Mouse (Mus musculus) limb, embryonic 10.5 days (tissue): Measurements from ENCODE around the gene Ank2. TPM values are rescaled to one million over a fixed set of nuclear protein-coding genes. Genes with fewer than 3 reads are reported as not detected.

Experiments
- DNase-seq: peaks from one replicate; pipeline ENCODE4 v3.0.0-alpha.2; 2017; ENCODE audit warnings: low spot score
- H3K27ac ChIP-seq: fragments of 300-500 bp; sonication (generic); 2 replicates; pipeline ENCODE4 v1.5.1; 2016; ENCODE audit warnings: mild to moderate bottlenecking
- H3K27me3 ChIP-seq: fragments of 300-500 bp; sonication (generic); 2 replicates; pipeline ENCODE4 v1.6.1; 2016; ENCODE audit warnings: low read depth, mild to moderate bottlenecking; ENCODE audit not compliant: poor library complexity, severe bottlenecking
- H3K36me3 ChIP-seq: fragments of 300-500 bp; sonication (generic); 2 replicates; pipeline ENCODE4 v1.6.1; 2016; ENCODE audit warnings: mild to moderate bottlenecking, moderate library complexity
- H3K4me1 ChIP-seq: fragments of 300-500 bp; sonication (generic); 2 replicates; pipeline ENCODE4 v1.6.1; 2016
- H3K4me3 ChIP-seq: fragments of 300-500 bp; sonication (generic); 2 replicates; pipeline ENCODE4 v1.5.1; 2016; ENCODE audit warnings: mild to moderate bottlenecking, moderate library complexity
- H3K9me3 ChIP-seq: fragments of 300-500 bp; sonication (generic); replicated peaks from 2 replicates; pipeline ENCODE4 v1.6.1; 2016; ENCODE audit warnings: mild to moderate bottlenecking
- WGBS: fragments of 180-500 bp; shearing (Covaris S2); methylation state at CpG from one replicate; pipeline ENCODE4 v1.1.7; 2016; 5-methylcytosine and 5-hydroxymethylcytosine counted together
- polyA plus RNA-seq: library from polyadenylated mRNA; unstranded; fragments of >200 nt; fragmentation: Nextera tagmentation; extraction: Ambion mirVana; gene quantifications from 2 replicates; pipeline ENCODE4 v1.2.1, GENCODE M21; 2016

The Ank2 gene
- polyA plus RNA-seq, 1 experiment from 2014 or later: 15.3 TPM

DNA sequence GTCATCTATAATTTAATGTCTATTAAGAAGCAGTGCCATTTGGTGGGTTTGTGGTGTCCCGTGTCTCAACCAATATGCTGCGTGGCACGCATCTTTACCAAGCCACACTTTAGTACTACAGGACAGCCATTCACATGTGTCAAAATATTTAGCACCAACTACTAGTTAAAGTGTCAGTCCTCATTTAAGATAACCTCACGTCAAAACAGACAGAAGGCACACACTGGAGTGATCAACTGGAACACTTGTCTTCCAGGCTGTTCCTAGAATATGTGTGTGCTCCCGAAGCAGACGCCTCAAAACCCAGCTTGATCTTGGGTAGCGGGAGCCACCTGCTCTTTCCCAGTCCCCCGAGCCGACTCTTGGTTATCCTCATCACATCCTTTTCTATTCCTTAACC, 101.4 kb downstream of the Ank2 start:
- Histone ChIP-seq H3K4me3 (no peak overlapping the region), H3K4me1 (no peaks in the 10 kb centered on the region), H3K9me3 (no peaks in the 10 kb centered on the region), H3K36me3 (no peaks in the 10 kb centered on the region), H3K27me3 (no peaks in the 10 kb centered on the region), H3K27ac (no peak overlapping the region)
- no peak for DNase-seq
- WGBS: 94% methylated on average over 9 of the region's 9 CpGs

DNA sequence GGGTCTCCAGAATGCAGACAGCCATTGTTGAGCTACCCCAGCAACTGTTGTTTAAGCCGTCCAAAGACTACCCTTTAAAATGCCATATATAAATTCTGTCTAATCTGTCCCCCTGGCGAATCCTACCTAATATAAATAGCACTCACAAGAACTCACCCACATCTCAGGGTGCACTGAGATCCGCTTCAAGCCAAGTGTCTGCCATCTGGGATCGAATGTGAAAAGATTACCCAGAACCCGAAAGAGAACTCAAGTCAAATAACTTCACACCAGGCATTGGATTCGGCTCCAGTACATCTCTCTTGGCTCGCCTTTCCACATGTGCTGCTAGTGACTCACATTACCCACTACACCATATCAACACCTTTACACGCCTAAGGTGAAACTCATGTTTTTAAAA, 103.9 kb downstream of the Ank2 start:
- Histone ChIP-seq H3K27me3 (no peaks in the 10 kb centered on the region), H3K27ac (no peak overlapping the region), H3K9me3 (no peaks in the 10 kb centered on the region), H3K4me1 (no peaks in the 10 kb centered on the region), H3K36me3 (no peaks in the 10 kb centered on the region), H3K4me3 (no peak overlapping the region)
- WGBS: 92% methylated on average over 8 of the region's 8 CpGs
- DNase-seq: no peak

DNA sequence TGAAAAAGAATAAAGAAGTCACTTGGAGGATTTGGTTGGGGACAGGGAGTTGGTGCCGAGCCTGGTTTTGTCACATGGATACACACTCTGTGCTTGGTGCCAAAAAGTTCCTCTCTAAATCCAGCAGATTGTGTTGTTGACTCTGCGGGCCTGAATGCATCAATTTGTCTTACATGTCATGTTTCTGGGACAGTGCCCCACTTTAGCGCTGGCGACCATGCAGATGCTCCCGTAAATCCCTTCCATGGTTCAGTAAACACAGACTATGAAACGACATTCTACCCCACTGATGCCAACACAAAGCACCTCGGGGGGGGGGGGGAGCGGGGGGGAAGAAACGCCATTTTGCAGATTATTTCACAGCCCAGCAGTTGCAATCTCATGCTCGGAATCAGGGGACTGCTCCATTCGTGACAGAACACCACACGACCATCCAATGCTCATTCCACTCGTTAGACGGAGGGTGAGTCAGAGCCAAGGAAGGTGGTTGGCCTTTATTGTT, 112.1 kb downstream of the Ank2 start:
- no peak for DNase-seq
- Histone ChIP-seq H3K9me3 (no peaks in the 10 kb centered on the region), H3K4me1 (no peaks in the 10 kb centered on the region), H3K27ac (no peak overlapping the region), H3K4me3 (no peak overlapping the region), H3K27me3 (no peaks in the 10 kb centered on the region), H3K36me3 (no peaks in the 10 kb centered on the region)
- WGBS: 84% methylated on average over 14 of the region's 14 CpGs

- H3K4me1 ChIP-seq: no peaks in the 10 kb centered on the region
- no peak overlapping the region for H3K4me3 ChIP-seq
- no peak overlapping the region for H3K27ac ChIP-seq
- 92% methylated on average over 3 of the region's 3 CpGs for WGBS
- H3K9me3 ChIP-seq: no peaks in the 10 kb centered on the region
- no peaks in the 10 kb centered on the region for H3K36me3 ChIP-seq
- no peaks in the 10 kb centered on the region for H3K27me3 ChIP-seq
- DNase-seq: no peak
These were observed 115.9 kb downstream of the Ank2 start for GRCm38 (mm10) chr3:127383231-127383630.

DNA sequence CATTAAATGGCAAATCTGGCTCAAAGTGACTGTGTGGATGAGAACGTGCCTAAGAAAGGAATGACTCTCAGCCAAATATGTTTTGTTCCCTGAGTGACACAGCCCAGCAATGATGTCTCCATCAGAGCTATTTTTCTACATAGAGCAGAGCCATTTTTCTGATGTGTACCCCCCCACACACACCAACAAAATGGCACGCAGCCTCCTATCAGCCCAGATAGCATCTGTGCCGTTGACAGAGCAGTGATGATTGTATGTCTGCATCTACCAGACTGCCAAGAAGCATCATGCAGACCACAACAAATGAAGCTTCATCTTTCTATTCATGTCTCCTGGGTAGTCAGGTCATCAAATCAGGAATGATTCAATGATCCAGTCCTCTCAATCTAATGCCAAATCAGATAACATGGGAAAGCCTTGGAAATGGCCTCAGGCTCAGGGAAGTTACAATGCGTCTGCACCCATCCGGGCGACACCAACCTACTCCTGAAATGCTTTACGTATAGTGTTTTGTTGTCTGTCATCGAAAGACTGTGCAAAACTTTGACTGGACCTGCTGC, 122.2 kb downstream of the Ank2 start:
- peaks cover 10% of the 10 kb centered on the region for H3K4me1 ChIP-seq
- H3K27me3 ChIP-seq: no peaks in the 10 kb centered on the region
- H3K36me3 ChIP-seq: no peaks in the 10 kb centered on the region
- 95% methylated on average over 8 of the region's 8 CpGs for WGBS
- no peak overlapping the region for H3K27ac ChIP-seq
- no peak overlapping the region for H3K4me3 ChIP-seq
- DNase-seq: no peak
- H3K9me3 ChIP-seq: no peaks in the 10 kb centered on the region

DNA sequence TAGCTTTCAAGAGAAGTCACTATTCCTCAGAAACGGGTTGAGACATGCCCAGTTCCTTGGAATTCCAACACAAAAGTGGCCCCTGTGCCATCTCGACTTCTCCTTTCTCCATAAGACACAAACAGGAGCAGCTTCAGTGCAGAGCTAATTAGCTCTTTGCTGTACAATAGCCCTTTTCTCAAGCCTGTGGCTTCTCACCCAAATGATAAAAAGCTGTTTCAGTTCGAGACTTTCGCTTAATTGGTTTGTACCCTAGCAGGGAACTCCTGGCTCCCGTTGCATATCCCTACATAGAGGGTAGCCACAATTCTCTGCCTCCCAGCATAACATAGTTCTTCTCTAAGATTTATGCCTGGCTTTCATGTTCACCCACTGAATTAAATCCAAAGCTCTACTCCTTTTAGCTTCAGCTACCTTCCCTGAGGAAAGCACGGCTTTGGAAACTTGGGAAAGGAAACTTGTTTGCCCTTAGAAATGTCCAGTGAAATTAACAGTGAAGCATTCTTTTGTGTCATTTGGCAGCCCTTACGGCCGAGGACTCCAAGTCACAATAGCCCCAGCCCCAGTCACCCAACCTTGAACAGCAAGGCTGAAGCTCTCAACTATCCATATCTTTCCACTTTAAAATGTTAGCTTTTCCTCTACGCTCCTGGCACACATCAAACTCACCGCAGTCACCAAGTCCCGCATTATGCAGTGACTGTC, 123.0 kb downstream of the Ank2 start:
- H3K27ac ChIP-seq: 0 out of 2 replicates have a peak overlapping the region, but pooled peaks have one; percentile 33
- H3K4me3 ChIP-seq: no peak overlapping the region
- 61% methylated on average over 11 of the region's 11 CpGs for WGBS
- H3K36me3 ChIP-seq: no peaks in the 10 kb centered on the region
- DNase-seq: no peak
- no peaks in the 10 kb centered on the region for H3K9me3 ChIP-seq
- peaks cover 10% of the 10 kb centered on the region for H3K4me1 ChIP-seq
- H3K27me3 ChIP-seq: no peaks in the 10 kb centered on the region

DNA sequence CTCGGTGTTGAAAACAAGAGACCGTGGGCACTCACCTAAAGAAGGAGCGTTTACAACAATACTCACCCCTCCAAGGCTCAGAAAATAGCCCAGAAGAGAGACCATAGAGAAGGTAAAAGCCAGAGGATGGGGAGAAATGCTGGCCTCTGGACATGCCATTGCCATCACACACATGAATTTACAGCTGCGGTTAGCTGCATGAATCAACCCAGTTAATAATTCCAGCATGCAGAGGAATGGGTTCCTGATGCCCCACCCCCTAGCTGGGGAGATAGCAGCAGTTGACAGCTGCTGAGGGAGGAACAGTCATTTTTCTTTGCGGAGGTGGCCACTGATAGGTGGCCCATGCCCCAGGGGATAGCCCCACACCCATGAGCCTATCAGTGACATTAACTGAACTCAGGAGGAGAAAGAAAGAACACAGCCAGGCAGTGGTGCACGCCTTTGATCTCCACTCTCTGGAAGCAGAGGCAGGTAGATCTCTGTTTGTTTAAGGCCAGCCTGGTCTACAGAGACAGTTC, 124.9 kb downstream of the Ank2 start:
- Histone ChIP-seq H3K36me3 (no peaks in the 10 kb centered on the region), H3K27ac (no peak overlapping the region), H3K4me3 (no peak overlapping the region), H3K27me3 (no peaks in the 10 kb centered on the region), H3K4me1 (peaks cover 10% of the 10 kb centered on the region), H3K9me3 (no peaks in the 10 kb centered on the region)
- no peak for DNase-seq
- 89% methylated on average over 6 of the region's 6 CpGs for WGBS

GRCm38 (mm10) chr3:127371774-127372173, 127.4 kb downstream of the Ank2 start:
- no peak overlapping the region for H3K4me3 ChIP-seq
- H3K27ac ChIP-seq: no peak overlapping the region
- WGBS: 94% methylated on average over 1 of the region's 1 CpGs
- no peaks in the 10 kb centered on the region for H3K27me3 ChIP-seq
- peaks cover 10% of the 10 kb centered on the region for H3K4me1 ChIP-seq
- no peaks in the 10 kb centered on the region for H3K9me3 ChIP-seq
- DNase-seq: no peak
- H3K36me3 ChIP-seq: no peaks in the 10 kb centered on the region

GRCm38 (mm10) chr3:127369529-127369928, 129.6 kb downstream of the Ank2 start:
- WGBS: 88% methylated on average over 6 of the region's 6 CpGs
- no peak overlapping the region for H3K27ac ChIP-seq

DNA sequence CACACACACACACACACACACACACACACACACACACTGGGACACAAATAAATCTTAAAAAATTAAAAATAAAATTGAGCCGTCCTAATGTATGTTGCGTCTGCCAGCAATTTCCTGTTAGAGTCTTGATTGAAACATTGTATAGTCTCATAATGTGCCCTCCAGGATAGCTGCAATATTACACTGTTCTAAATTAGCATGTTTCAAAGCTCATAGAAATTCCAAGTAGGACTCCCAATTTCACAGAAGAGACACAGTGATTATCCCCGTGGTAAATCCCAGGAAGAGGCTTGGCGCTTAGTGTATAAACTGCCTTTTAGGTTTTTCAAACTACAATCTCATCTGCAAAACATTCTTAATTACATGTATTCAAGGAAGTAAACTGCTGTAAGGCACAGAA, 131.7 kb downstream of the Ank2 start:
- 93% methylated on average over 4 of the region's 4 CpGs for WGBS
- no peaks in the 10 kb centered on the region for H3K27me3 ChIP-seq

More at GRCm38 (mm10) chr3:127369529-127369928, 129.6 kb downstream of the Ank2 start:
- DNase-seq: no peak
- H3K27me3 ChIP-seq: no peaks in the 10 kb centered on the region
- no peaks in the 10 kb centered on the region for H3K4me1 ChIP-seq
- no peak overlapping the region for H3K4me3 ChIP-seq
- H3K36me3 ChIP-seq: no peaks in the 10 kb centered on the region
- H3K9me3 ChIP-seq: no peaks in the 10 kb centered on the region

GRCm38 (mm10) chr3:127363512-127363911, 135.6 kb downstream of the Ank2 start:
- Histone ChIP-seq H3K9me3 (no peaks in the 10 kb centered on the region), H3K36me3 (no peaks in the 10 kb centered on the region), H3K4me3 (no peak overlapping the region), H3K27ac (no peak overlapping the region), H3K27me3 (no peaks in the 10 kb centered on the region), H3K4me1 (no peaks in the 10 kb centered on the region)
- DNase-seq: no peak
- 92% methylated on average over 15 of the region's 15 CpGs for WGBS

More for the DNA sequence above, 131.7 kb downstream of the Ank2 start:
- no peaks in the 10 kb centered on the region for H3K9me3 ChIP-seq
- DNase-seq: no peak
- H3K36me3 ChIP-seq: no peaks in the 10 kb centered on the region
- no peak overlapping the region for H3K27ac ChIP-seq
- no peak overlapping the region for H3K4me3 ChIP-seq
- no peaks in the 10 kb centered on the region for H3K4me1 ChIP-seq

DNA sequence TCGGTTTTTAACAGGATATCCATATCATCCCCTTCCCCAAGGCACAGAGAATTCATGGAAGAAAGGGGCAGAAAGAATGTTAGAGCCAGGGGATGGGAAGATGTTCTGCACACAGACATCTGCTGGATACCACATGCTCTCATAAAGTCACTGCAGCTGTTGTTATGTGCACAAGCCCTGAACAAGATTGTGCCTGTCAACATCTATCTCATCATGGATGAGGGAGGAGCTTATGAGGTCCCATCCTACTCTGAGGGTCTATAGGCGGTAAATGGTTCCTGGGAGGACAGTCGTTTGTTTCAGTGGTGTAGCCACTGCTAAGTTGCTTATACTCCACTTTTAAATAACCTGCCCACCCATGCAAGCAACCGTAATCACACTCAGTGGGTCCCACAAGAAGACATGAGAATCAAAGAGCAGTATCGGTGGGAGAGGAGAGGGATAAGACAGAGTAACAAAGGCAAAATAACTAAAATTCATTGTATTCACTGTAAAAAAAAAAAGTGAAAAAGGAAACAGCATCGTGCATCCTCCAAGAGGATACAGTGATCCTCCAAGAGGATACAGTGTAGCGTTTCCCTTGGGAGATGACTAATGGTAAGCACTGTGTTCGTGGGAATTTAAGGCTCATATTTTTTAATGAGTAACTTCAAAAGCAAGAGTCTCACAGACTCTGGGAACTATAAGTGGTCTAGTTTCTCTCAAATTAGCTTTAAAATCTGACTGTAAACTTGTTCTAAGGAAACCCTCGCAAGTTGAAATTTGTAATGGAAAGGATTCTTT, 136.3 kb downstream of the Ank2 start:
- no peaks in the 10 kb centered on the region for H3K4me1 ChIP-seq
- no peak for DNase-seq
- WGBS: 89% methylated on average over 9 of the region's 9 CpGs

DNA sequence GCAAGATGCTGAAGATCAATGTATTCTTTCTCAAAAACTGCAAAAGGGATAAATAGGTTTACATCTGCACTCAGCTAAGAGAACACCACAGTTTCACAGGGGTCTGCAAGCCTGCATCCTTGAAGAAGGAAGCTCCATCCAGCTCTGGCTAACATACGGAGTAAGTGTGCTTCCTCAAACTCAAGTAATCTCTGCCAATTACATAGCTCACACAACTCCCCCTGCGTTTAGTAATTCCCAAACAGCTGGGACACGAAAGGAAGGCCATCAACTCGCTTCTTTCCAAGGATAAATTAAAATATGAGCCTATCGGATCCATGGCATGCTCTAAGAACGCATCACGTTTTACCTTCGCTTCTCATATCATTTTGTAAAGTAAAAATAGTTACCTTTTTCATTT, 137.3 kb downstream of the Ank2 start:
- no peaks in the 10 kb centered on the region for H3K4me1 ChIP-seq
- no peak for DNase-seq
- H3K27me3 ChIP-seq: no peaks in the 10 kb centered on the region
- H3K4me3 ChIP-seq: no peak overlapping the region
- 85% methylated on average over 8 of the region's 8 CpGs for WGBS
- H3K27ac ChIP-seq: no peak overlapping the region
- H3K9me3 ChIP-seq: no peaks in the 10 kb centered on the region
- H3K36me3 ChIP-seq: no peaks in the 10 kb centered on the region

More for the DNA sequence above, 136.3 kb downstream of the Ank2 start:
- no peak overlapping the region for H3K4me3 ChIP-seq
- H3K27me3 ChIP-seq: no peaks in the 10 kb centered on the region
- no peaks in the 10 kb centered on the region for H3K9me3 ChIP-seq
- no peaks in the 10 kb centered on the region for H3K36me3 ChIP-seq
- no peak overlapping the region for H3K27ac ChIP-seq
